Mouse (Mus musculus) liver, postnatal 0 days (tissue): ENCODE results near the gene Rassf4. TPM values are rescaled to one million over a fixed set of nuclear protein-coding genes. Genes with fewer than 3 reads are reported as not detected.
A peak's percentile ranks its signal among the peaks of the same experiment; 100 is the strongest.

ENCODE experiments used
- ATAC-seq: fragments of 200-750 bp; cut with Nextera tagmentation; 2 replicates; pipeline ENCODE4 v1.8.0; 2017; ENCODE audit warnings: mild to moderate bottlenecking, moderate library complexity
- DNase-seq: peaks from one replicate; pipeline ENCODE4 v3.0.0-alpha.2; 2016
- H3K27ac ChIP-seq: fragments of 300-500 bp; sonication (generic); 2 replicates; pipeline ENCODE4 v1.5.1; 2014; ENCODE audit warnings: antibody characterized with exemption, moderate library complexity, mild to moderate bottlenecking, low read depth
- H3K27me3 ChIP-seq: fragments of 300-500 bp; sonication (generic); 2 replicates; pipeline ENCODE4 v1.6.1; 2014; ENCODE audit warnings: low read length, control low read depth, mixed read lengths; ENCODE audit not compliant: insufficient read depth
- H3K36me3 ChIP-seq: fragments of 300-500 bp; sonication (generic); replicated peaks from 2 replicates; pipeline ENCODE4 v1.6.1; 2014; ENCODE audit warnings: mild to moderate bottlenecking, control low read depth, low read length, moderate library complexity, mixed read lengths; ENCODE audit not compliant: insufficient read depth
- H3K4me1 ChIP-seq: fragments of 300-500 bp; sonication (generic); 2 replicates; pipeline ENCODE4 v1.6.1; 2014; ENCODE audit warnings: antibody characterized with exemption, mild to moderate bottlenecking, control low read depth; ENCODE audit not compliant: insufficient read depth
- H3K4me2 ChIP-seq: fragments of 300-500 bp; sonication (generic); 2 replicates; pipeline ENCODE4 v1.6.1; 2014; ENCODE audit warnings: low read depth, mild to moderate bottlenecking, low read length, moderate library complexity, mixed read lengths
- H3K4me3 ChIP-seq: fragments of 300-500 bp; sonication (generic); 2 replicates; pipeline ENCODE4 v1.5.1; 2014; ENCODE audit warnings: low read depth, low read length
- H3K9ac ChIP-seq: fragments of 300-500 bp; sonication (generic); replicated peaks from 2 replicates; pipeline ENCODE4 v1.6.1; 2014; ENCODE audit warnings: mild to moderate bottlenecking, moderate library complexity
- H3K9me3 ChIP-seq: fragments of 300-500 bp; sonication (generic); 2 replicates; pipeline ENCODE4 v1.6.1; 2016; ENCODE audit warnings: mild to moderate bottlenecking, control low read depth, low read length, mixed read lengths
- CTCF ChIP-seq: sonication (generic); IDR thresholded peaks from 2 replicates; pipeline ENCODE4 v1.5.1; 2016; ENCODE audit warnings: antibody characterized with exemption, low read depth
- EP300 ChIP-seq: IDR thresholded peaks from 2 replicates; pipeline ENCODE4 v1.6.1; 2016; ENCODE audit warnings: antibody characterized with exemption, low read depth, mild to moderate bottlenecking
- WGBS: fragments of 180-500 bp; shearing (Covaris S2); extraction: QIAGEN DNeasy Blood & Tissue Kit; methylation state at CpG from one replicate; pipeline ENCODE4 v1.1.7; 2014; ENCODE audit not compliant: insufficient replicate concordance; 5-methylcytosine and 5-hydroxymethylcytosine counted together
- polyA plus RNA-seq: library from polyadenylated mRNA; unstranded; fragments of >200 nt; fragmentation: Nextera tagmentation; extraction: Ambion mirVana; gene quantifications from 2 replicates; pipeline ENCODE4 v1.2.1, GENCODE M21; 2015

The Rassf4 gene
- polyA plus RNA-seq, 1 experiment from 2014 or later, result 9.6 TPM

- H3K4me1 ChIP-seq, result peaks cover 18% of the 10 kb centered on the region
- H3K36me3 ChIP-seq, result no peaks in the 10 kb centered on the region; the same call in 1 of the 2 replicates
- H3K27me3 ChIP-seq, result no peaks in the 10 kb centered on the region
- no peak overlapping the region for H3K4me3 ChIP-seq
- no peak overlapping the region for H3K27ac ChIP-seq
- no peak for ATAC-seq
- H3K9ac ChIP-seq, result no peak overlapping the region
- no peaks in the 10 kb centered on the region for H3K9me3 ChIP-seq
- TF ChIP-seq CTCF (no peak), EP300 (no peak)
- 71% methylated on average over 12 of the region's 12 CpGs for WGBS
- no peak overlapping the region for H3K4me2 ChIP-seq
- DNase-seq, result no peak
Measured at GRCm38 (mm10) chr6:116647763-116648162, 26.0 kb downstream of the Rassf4 start.

GRCm38 (mm10) chr6:116644335-116644734 is 29.4 kb downstream of the Rassf4 start:
- Histone ChIP-seq H3K4me3 (no peak overlapping the region), H3K9ac (no peak overlapping the region), H3K9me3 (no peaks in the 10 kb centered on the region), H3K27me3 (no peaks in the 10 kb centered on the region), H3K4me2 (no peak overlapping the region), H3K27ac (no peak overlapping the region), H3K36me3 (no peaks in the 10 kb centered on the region; the same call in 1 of the 2 replicates), H3K4me1 (peaks cover 12% of the 10 kb centered on the region)
- no peak for TF ChIP-seq CTCF
- ATAC-seq (0 out of 2 replicates have a peak, but pooled peaks have one; percentile 16), DNase-seq (no peak)
- WGBS, result 36% methylated on average over 3 of the region's 3 CpGs

DNA sequence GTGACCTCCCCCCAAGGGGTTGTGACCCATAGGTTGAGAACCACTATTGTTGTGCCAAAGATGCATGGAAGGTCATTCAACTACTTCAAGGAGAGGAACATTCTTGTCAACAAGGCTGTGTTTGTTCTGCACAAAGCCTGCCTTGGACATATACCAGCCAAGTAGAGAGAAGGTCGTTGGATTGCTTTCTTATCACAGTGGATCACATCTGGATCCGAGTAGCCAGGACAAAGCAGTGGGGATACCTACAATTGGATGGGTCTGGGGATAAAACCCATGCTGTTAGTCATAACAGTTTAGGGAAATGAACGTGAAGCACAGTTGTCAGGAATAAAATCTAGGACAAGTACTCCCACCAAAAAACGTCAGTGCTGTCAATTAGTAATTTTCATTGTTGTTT is 29.9 kb downstream of the Rassf4 start:
- Histone ChIP-seq H3K27ac (no peak overlapping the region), H3K36me3 (no peaks in the 10 kb centered on the region; the same call in 1 of the 2 replicates), H3K4me1 (peaks cover 14% of the 10 kb centered on the region), H3K27me3 (no peaks in the 10 kb centered on the region), H3K4me2 (no peak overlapping the region), H3K9me3 (no peaks in the 10 kb centered on the region), H3K4me3 (no peak overlapping the region), H3K9ac (no peak overlapping the region)
- ATAC-seq (no peak), DNase-seq (no peak)
- TF ChIP-seq CTCF, result no peak
- 54% methylated on average over 4 of the region's 4 CpGs for WGBS

DNA sequence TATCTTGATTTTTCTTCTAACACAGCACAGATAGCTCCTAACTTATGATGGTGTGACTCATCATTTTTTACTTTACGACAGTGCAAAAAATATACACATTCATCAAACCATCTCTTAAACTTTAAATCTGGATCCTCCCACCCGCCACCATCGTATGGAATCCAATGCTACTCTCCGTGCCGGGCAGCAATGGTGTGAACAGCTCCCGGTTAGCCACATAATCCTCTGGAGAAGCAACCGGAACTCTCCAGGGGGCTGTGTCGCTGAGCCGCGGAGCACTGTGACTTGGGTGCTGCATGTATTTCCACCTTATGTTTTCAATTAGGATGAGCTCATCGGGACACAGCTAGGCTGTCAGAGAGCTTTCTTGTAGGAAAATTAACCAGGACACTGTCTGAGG is 30.8 kb downstream of the Rassf4 start:
- H3K36me3 ChIP-seq, result no peaks in the 10 kb centered on the region; the same call in 1 of the 2 replicates
- no peak for ATAC-seq
- 82% methylated on average over 11 of the region's 11 CpGs for WGBS
- no peak for DNase-seq
- TF ChIP-seq CTCF (no peak), EP300 (no peak)
- no peak overlapping the region for H3K27ac ChIP-seq
- H3K4me1 ChIP-seq, result peaks cover 17% of the 10 kb centered on the region
- H3K27me3 ChIP-seq, result no peaks in the 10 kb centered on the region
- no peak overlapping the region for H3K4me3 ChIP-seq
- no peaks in the 10 kb centered on the region for H3K9me3 ChIP-seq
- H3K9ac ChIP-seq, result no peak overlapping the region
- no peak overlapping the region for H3K4me2 ChIP-seq

- H3K4me2 ChIP-seq, result no peak overlapping the region
- H3K9ac ChIP-seq, result no peak overlapping the region
- TF ChIP-seq CTCF, result no peak
- no peak overlapping the region for H3K4me3 ChIP-seq
- H3K27ac ChIP-seq, result peak overlapping the region; percentile 39; the same call in 1 of the 2 replicates
- DNase-seq (no peak), ATAC-seq (no peak)
- no peaks in the 10 kb centered on the region; the same call in 1 of the 2 replicates for H3K36me3 ChIP-seq
- peaks cover 36% of the 10 kb centered on the region for H3K4me1 ChIP-seq
- no peaks in the 10 kb centered on the region for H3K9me3 ChIP-seq
- 51% methylated on average over 2 of the region's 2 CpGs for WGBS
- no peaks in the 10 kb centered on the region for H3K27me3 ChIP-seq
Measured at GRCm38 (mm10) chr6:116639663-116640062, 34.1 kb downstream of the Rassf4 start.

DNA sequence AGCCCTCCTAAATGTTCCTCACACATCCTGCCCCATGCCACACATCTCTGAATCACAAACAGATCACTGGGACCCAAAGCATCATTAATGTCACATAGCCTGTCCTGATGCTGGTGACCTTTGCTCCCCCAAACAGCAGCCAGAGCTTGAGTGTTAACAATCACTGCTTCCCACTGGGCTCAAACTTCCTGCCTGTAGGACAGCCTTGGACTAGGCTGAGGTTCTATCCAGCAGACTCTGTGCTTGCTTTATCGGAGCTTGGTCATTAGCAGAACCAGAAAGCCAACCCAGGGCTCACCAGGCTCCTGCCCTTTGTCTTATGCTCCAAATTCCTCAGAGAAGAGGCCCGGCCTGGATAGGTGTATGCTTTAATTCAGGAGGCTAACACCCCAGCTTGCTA is 34.9 kb downstream of the Rassf4 start:
- Histone ChIP-seq H3K4me1 (peaks cover 36% of the 10 kb centered on the region), H3K36me3 (no peaks in the 10 kb centered on the region; the same call in 1 of the 2 replicates), H3K4me3 (no peak overlapping the region), H3K9me3 (no peaks in the 10 kb centered on the region), H3K27me3 (no peaks in the 10 kb centered on the region), H3K27ac (peak overlapping the region; percentile 39; the same call in 1 of the 2 replicates), H3K4me2 (no peak overlapping the region), H3K9ac (no peak overlapping the region)
- DNase-seq, result no peak
- TF ChIP-seq CTCF (no peak), EP300 (no peak)
- WGBS, result 75% methylated on average over 2 of the region's 2 CpGs
- ATAC-seq, result no peak

GRCm38 (mm10) chr6:116637496-116637895 is 36.3 kb downstream of the Rassf4 start:
- Histone ChIP-seq H3K27me3 (no peaks in the 10 kb centered on the region), H3K4me2 (no peak overlapping the region), H3K36me3 (no peaks in the 10 kb centered on the region; the same call in 1 of the 2 replicates), H3K27ac (peak overlapping the region; percentile 97), H3K4me3 (no peak overlapping the region), H3K9ac (no peak overlapping the region; the same call in 1 of the 2 replicates), H3K9me3 (no peaks in the 10 kb centered on the region), H3K4me1 (peaks cover 33% of the 10 kb centered on the region)
- ATAC-seq (no peak), DNase-seq (no peak)
- 66% methylated on average over 5 of the region's 5 CpGs for WGBS
- TF ChIP-seq EP300, result no peak
- TF ChIP-seq CTCF, result no peak
